Mouse (Mus musculus) bone marrow, adult 2 months (tissue): ENCODE results near the gene Mybphl.

ENCODE experiments used
- CTCF ChIP-seq: fragments of 200-500 bp; IDR thresholded peaks from 2 replicates; pipeline ENCODE4 v1.5.1; 2011; ENCODE audit warnings: low read length, control low read depth; ENCODE audit not compliant: control insufficient read depth, insufficient read depth
- POLR2A ChIP-seq: fragments of 200-500 bp; IDR thresholded peaks from 2 replicates; pipeline ENCODE4 v1.6.1; 2011; ENCODE audit warnings: low read depth, mild to moderate bottlenecking, control low read depth, low read length, borderline replicate concordance; ENCODE audit not compliant: control insufficient read depth

DNA sequence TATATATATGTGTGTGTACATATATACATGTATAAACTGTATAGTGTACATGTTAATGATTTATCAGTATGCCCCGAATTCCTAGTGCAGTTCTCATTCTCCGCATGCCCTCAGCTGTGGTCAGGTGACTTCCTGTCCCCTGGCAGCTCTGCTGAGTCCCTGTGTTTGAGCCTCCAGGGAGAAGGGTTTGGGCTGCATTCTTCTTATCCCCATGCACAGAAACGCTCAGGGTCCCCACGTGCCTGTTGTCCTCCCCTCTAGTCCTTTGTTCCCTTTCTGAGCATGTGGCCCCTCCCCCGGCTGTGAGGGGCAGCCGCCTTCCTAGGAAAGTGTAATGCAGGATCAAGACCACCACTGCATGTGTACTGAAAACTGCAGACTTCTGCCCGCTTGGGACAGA lies 3.8 kb upstream of the Mybphl start:
- TF ChIP-seq CTCF: no peak
- TF ChIP-seq POLR2A: no peak
